In the genomic region with DNA sequence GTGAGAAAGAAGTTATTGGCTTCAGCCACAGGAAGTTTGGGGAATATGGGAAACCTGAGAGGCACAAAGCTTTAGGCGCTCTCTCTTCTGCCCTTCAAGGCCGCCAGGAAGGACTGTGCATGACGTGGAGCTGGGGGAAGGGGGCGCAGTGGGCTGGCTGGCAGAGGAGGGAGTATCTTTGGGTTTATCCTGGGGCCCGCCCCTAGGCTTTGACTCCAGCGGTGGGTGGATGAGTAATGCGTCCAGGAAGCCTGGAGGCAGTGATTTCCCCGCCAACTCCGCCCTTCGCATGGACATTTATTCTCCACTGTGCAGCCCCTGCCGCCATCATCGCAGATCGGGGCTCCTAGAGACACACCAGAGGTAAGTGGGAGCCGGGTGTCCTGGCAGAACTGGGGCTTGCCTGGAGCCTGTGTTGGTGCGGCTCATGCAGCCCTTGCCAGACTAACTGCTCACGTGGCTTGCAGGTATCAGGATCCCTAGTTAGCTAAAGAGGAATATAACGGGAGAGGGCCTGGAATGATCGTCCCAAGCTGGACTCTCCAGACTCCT, we compare ENCODE assay signal across 8 mouse cellular contexts. TPM values are rescaled to one million over a fixed set of nuclear protein-coding genes. Genes with fewer than 3 reads are reported as not detected.
DNase-seq lines count a peak whose midpoint lies in the region; ATAC-seq and TF ChIP-seq lines count a peak whose summit lies in the region.

A gene (plus strand): TSS at position 205 of the 552 bp plus-strand sequence.

- peak within 1 kb of the TSS; percentile 39 for H3K9ac ChIP-seq in intestine, embryonic 15.5 days

- H3K27me3 ChIP-seq in intestine, embryonic 15.5 days (replicated peaks) = no peaks in the 10 kb centered on the region

- no peaks in the 10 kb centered on the region for H3K9me3 ChIP-seq in intestine, embryonic 15.5 days

- peak within 1 kb of the TSS; percentile 62 for H3K4me2 ChIP-seq in intestine, embryonic 15.5 days (replicated peaks)

- H3K4me1 ChIP-seq in intestine, embryonic 15.5 days (replicated peaks) = no peaks in the 10 kb centered on the region

- intact Hi-C loops in gastrocnemius, adult 2 months (cut with DNase I) = no loop called here

- peak within 1 kb of the TSS; percentile 63 for H3K4me3 ChIP-seq in gastrocnemius, adult 2 months
- peak within 1 kb of the TSS; percentile 33 for H3K4me3 ChIP-seq in intestine, embryonic 15.5 days (replicated peaks)

- peak; percentile 85 for ATAC-seq in intestine, embryonic 15.5 days
- ATAC-seq in cerebellum, adult (ENCODE audit: insufficient number of reproducible peaks, low FRiP score, low TSS enrichment) = no peak

- 20% methylated on average over 18 of the region's 18 CpGs for WGBS in intestine, embryonic 15.5 days

- no peak for TF ChIP-seq CTCF in gastrocnemius, adult 2 months (IDR thresholded peaks at IDR 0.05)

- DNase-seq in gastrocnemius, adult 2 months = peak; percentile 37
- no peak for DNase-seq in gastrocnemius, adult 18-20 months (ENCODE audit: low spot score)
- DNase-seq in adrenal gland, postnatal 36 days = peak; percentile 77 to 81
- peak; percentile 21 for DNase-seq in gastrocnemius, postnatal 25 days
- DNase-seq in lung, postnatal 25 days (ENCODE audit: low spot score) = peak; percentile 16
- DNase-seq in testis, postnatal 10 days (ENCODE audit: low spot score) = peak; percentile 67

- peak within 1 kb of the TSS; percentile 12; the same call in 1 of the 2 replicates for H3K27ac ChIP-seq in gastrocnemius, adult 2 months
- no peak within 1 kb of the TSS for H3K27ac ChIP-seq in intestine, embryonic 15.5 days

- no peaks in the 10 kb centered on the region for H3K36me3 ChIP-seq in intestine, embryonic 15.5 days

RNA-seq across cellular contexts. Expression of the gene that starts here (rescaled TPM):
- 1 to 10 TPM in 1 of 2 experiments, under 1 TPM in 1; 0.48 to 3.0 TPM for total RNA-seq in gastrocnemius, adult 2 months (2021)
- total RNA-seq in gastrocnemius, adult 18-20 months (2021) = 1 to 10 TPM in 1 of 2 experiments, under 1 TPM in 1; 0.62 to 1.7 TPM
- total RNA-seq in adrenal gland, postnatal 36 days (2021) = 10 to 100 TPM; 21.1 to 37.5 TPM
- total RNA-seq in gastrocnemius, postnatal 25 days (2021) = 1 to 10 TPM; 4.9 to 6.5 TPM
- 18.2 and 20.0 TPM in 2 replicates for polyA plus RNA-seq in intestine, embryonic 15.5 days (2015; fragmentation: Nextera tagmentation; extraction: Ambion mirVana)
